Comparison of ENCODE assay signal across 25 mouse cellular contexts in the genomic region with DNA sequence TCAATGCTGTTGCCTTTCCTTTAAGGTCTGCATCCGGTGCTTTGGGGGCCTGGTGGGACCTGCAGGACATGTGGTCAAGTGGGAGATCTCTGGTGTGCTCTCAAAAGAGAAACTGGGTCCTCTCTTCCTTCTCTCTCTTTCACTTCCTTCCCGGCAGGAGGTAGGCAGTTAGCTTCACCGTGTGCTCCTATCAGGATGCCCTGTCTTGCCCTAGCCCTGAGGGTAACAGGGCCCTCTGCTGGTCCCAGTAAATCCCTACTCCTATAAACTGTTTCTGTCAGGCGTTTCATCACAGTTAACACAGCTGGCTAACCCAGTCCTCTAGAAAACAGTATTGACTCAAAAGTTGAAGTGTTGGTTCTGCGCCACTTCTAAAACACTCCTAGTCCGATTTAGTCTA. TPM values are rescaled to one million over a fixed set of nuclear protein-coding genes. Genes with fewer than 3 reads are reported as not detected.
A peak's percentile ranks its signal among the peaks of the same experiment; 100 is the strongest.
DNase-seq lines count a peak whose midpoint lies in the region; ATAC-seq and TF ChIP-seq lines count a peak whose summit lies in the region.
"Had no signal": no experiment of that assay in that cellular context is flagged by ENCODE, and none has a peak within 500 bp of the region (broad histone marks: within the 10 kb centered on the region; RNA-seq: fewer than 3 reads in every experiment).

No protein-coding gene starts in this region.

- no peak overlapping the region for H3K9ac ChIP-seq in midbrain, embryonic 15.5 days
- H3K9ac ChIP-seq: embryonic facial prominence, embryonic 13.5 days; embryonic facial prominence, embryonic 15.5 days; forebrain, embryonic 12.5 days had no signal

- H3K27me3 ChIP-seq in midbrain, embryonic 15.5 days (replicated peaks) = no peaks in the 10 kb centered on the region
- H3K27me3 ChIP-seq: embryonic facial prominence, embryonic 15.5 days had no signal

- ATAC-seq in granulocyte monocyte progenitor cell, adult 5-6 weeks (replicated peaks; ENCODE audit: poor library complexity, severe bottlenecking) = peak; percentile 58
- ATAC-seq in midbrain, embryonic 15.5 days (replicated peaks) = no peak
- ATAC-seq: activated CD4-positive, CD25-positive, alpha-beta regulatory T cell, adult 4 months; forebrain, embryonic 14.5 days; forebrain, embryonic 16.5 days; Patski had no signal

- peaks cover 11% of the 10 kb centered on the region for H3K4me1 ChIP-seq in midbrain, embryonic 15.5 days
- H3K4me1 ChIP-seq: embryonic facial prominence, embryonic 13.5 days; embryonic facial prominence, embryonic 15.5 days had no signal

- no peak overlapping the region for H3K4me3 ChIP-seq in layer of hippocampus, adult 2 months
- H3K4me3 ChIP-seq in midbrain, embryonic 15.5 days = no peak overlapping the region
- H3K4me3 ChIP-seq: embryonic facial prominence, embryonic 13.5 days; embryonic facial prominence, embryonic 15.5 days; erythroblast, embryonic 14.5 days; forebrain, embryonic 10.5 days; forebrain, embryonic 12.5 days had no signal

- no peak overlapping the region for H3K4me2 ChIP-seq in midbrain, embryonic 15.5 days
- H3K4me2 ChIP-seq: embryonic facial prominence, embryonic 13.5 days; embryonic facial prominence, embryonic 15.5 days; forebrain, embryonic 12.5 days had no signal

- H3K36me3 ChIP-seq in midbrain, embryonic 15.5 days (replicated peaks) = no peaks in the 10 kb centered on the region
- H3K36me3 ChIP-seq: embryonic facial prominence, embryonic 13.5 days; embryonic facial prominence, embryonic 15.5 days; forebrain, embryonic 10.5 days; forebrain, embryonic 12.5 days; G1E had no signal

- H3K9me3 ChIP-seq in midbrain, embryonic 15.5 days = no peaks in the 10 kb centered on the region
- H3K9me3 ChIP-seq: embryonic facial prominence, embryonic 13.5 days; embryonic facial prominence, embryonic 15.5 days; forebrain, embryonic 10.5 days; forebrain, embryonic 12.5 days; G1E had no signal

- peak; percentile 42 for TF ChIP-seq CTCF in layer of hippocampus, adult 2 months (conservative IDR thresholded peaks at IDR 0.05)

- no peak overlapping the region for H3K27ac ChIP-seq in layer of hippocampus, adult 2 months
- H3K27ac ChIP-seq in midbrain, embryonic 15.5 days = no peak overlapping the region
- H3K27ac ChIP-seq: embryonic facial prominence, embryonic 13.5 days; embryonic facial prominence, embryonic 15.5 days; forebrain, embryonic 10.5 days; forebrain, embryonic 12.5 days had no signal

- DNase-seq in layer of hippocampus, adult 2 months (ENCODE audit: low spot score in 2 of 2) = no peak
- no peak for DNase-seq in layer of hippocampus, postnatal 10 days (ENCODE audit: low spot score in 2 of 2)
- DNase-seq in lung, postnatal 10 days = no peak
- DNase-seq: adrenal gland, adult 8-10 months; adrenal gland, postnatal 14 days; adrenal gland, postnatal 36 days; cerebellum, adult 11-12 months; cerebellum, adult 2 months; cerebellum, adult 9-11 months; cerebellum, postnatal 14 days; cerebellum, postnatal 36 days; embryo, embryonic 11 days had no signal

- WGBS in midbrain, embryonic 15.5 days = 71% methylated on average over 6 of the region's 6 CpGs

RNA-seq across cellular contexts. Expression of a gene that starts 9.9 kb away (rescaled TPM):
- 10 to 100 TPM; 55.1 to 57.2 TPM for total RNA-seq in layer of hippocampus, adult 2 months (2021)
- total RNA-seq in layer of hippocampus, postnatal 10 days (2021) = 10 to 100 TPM; 48.4 to 51.1 TPM
- not detected in 2 replicates for total RNA-seq in granulocyte monocyte progenitor cell, adult 5-6 weeks (2014; fragmentation: Nextera tagmentation)
- total RNA-seq in granulocyte monocyte progenitor cell, adult 5-6 weeks (2017) = not detected in 2 replicates
- polyA plus RNA-seq in midbrain, embryonic 15.5 days (2015; fragmentation: Nextera tagmentation; extraction: Ambion mirVana) = 7.7 and 8.8 TPM in 2 replicates
- total RNA-seq: common myeloid progenitor, adult 5-6 weeks had no signal
- polyA plus RNA-seq: activated CD4-positive, CD25-positive, alpha-beta regulatory T cell, adult 4 months; erythroblast, embryonic 14.5 days; G1E; Patski had no signal

Comparison
In these comparisons a context has a peak if more than half of its experiments do, and no peak if none do; other contexts are left out.
1. RNA of a gene that starts 9.9 kb away (total RNA-seq): 55.1 to 57.2 TPM in layer of hippocampus, adult 2 months and 48.4 to 51.1 TPM in layer of hippocampus, postnatal 10 days; not detected in granulocyte monocyte progenitor cell, adult 5-6 weeks; every median in the first group is over 10 times any median in the second.